Mouse (Mus musculus) urinary bladder, postnatal 0 days (tissue): ENCODE data around the gene Map3k5. TPM values are rescaled to one million over a fixed set of nuclear protein-coding genes. Genes with fewer than 3 reads are reported as not detected.

Source experiments
- polyA plus RNA-seq: library from polyadenylated mRNA; unstranded; fragments of >200 nt; fragmentation: Nextera tagmentation; extraction: Ambion mirVana; gene quantifications from 2 replicates; pipeline ENCODE4 v1.2.1, GENCODE M21; 2015

Map3k5 gene
- polyA plus RNA-seq: 2.8 and 3.7 TPM in 2 replicates

GRCm38 (mm10) chr10:19934384-19935294 is at the start of gene Map3k5:
Gene Map3k5, plus strand, starts transcription at chr10:19934472.

GRCm38 (mm10) chr10:19907246-19907804 is 26.9 kb upstream of the Map3k5 start, which contains the start of gene Pex7:
Gene Pex7, minus strand, starts transcription at chr10:19907689.

GRCm38 (mm10) chr10:20148130-20148772 is 214.0 kb downstream of the Map3k5 start, which contains the start of gene Map7:
Gene Map7, plus strand, starts transcription at chr10:20148471.

Other genes starting within 250 kb of the Map3k5 start
- gene Il20ra, start 221.9 kb upstream of the Map3k5 start, polyA plus RNA-seq: 0.75 and 0.84 TPM in 2 replicates
- gene Slc35d3, start 83.0 kb upstream of the Map3k5 start, polyA plus RNA-seq: 0.14 and 0.23 TPM in 2 replicates
- gene Pex7, start 26.8 kb upstream of the Map3k5 start, polyA plus RNA-seq: 34.3 and 34.8 TPM in 2 replicates
- gene Map7, start 214.0 kb downstream of the Map3k5 start, polyA plus RNA-seq: 6.3 and 7.7 TPM in 2 replicates